Mouse (Mus musculus): Measurements from ENCODE around the gene Nav2. TPM values are rescaled to one million over a fixed set of nuclear protein-coding genes. Genes with fewer than 3 reads are reported as not detected.

Nav2 gene
- polyA plus RNA-seq, 1 experiment from 2014 or later: 34.9 TPM

DNA sequence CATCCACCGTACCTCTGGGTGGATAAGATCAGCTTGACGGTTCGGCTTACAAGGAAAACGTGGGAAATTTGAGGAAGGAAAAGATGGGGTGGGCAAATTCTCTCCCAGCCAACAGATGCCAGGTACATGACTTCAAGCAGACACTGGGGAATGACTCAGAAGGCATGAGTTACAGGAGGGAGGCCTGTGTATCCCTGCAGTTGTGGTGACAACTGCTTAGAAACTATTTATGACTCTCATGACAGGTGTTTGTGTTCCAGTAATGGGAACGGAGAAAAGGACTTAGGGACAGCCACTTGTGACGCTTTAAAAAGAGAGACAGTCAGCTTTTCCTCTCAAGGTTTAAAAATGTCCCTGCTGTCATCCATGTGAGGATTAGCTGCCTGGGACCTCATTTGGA is 38.4 kb upstream of the Nav2 start:
- no peaks in the 10 kb centered on the region for H3K4me1 ChIP-seq (ENCODE audit: control insufficient read depth in 2 of 2, insufficient read depth in 2 of 2, low read length in 2 of 2)
- no peak overlapping the region for H3K9ac ChIP-seq (ENCODE audit: low read length)
- H3K27me3 ChIP-seq (ENCODE audit: control insufficient read depth, insufficient read depth, low read length): no peaks in the 10 kb centered on the region
- no peak overlapping the region for H3K4me2 ChIP-seq (ENCODE audit: low read length)
- no peak for ATAC-seq (ENCODE audit: insufficient number of reproducible peaks, insufficient read depth, low FRiP score, low read depth)
- no peaks in the 10 kb centered on the region for H3K9me3 ChIP-seq (ENCODE audit: control insufficient read depth, low read length)
- no peak overlapping the region for H3K27ac ChIP-seq (replicated peaks in 1 of 2; ENCODE audit: control insufficient read depth in 1 of 2, insufficient read depth in 1 of 2, low read depth in 2 of 2, low read length in 2 of 2)
- 77% methylated on average over 6 of the region's 6 CpGs for WGBS
- peaks cover 100% of the 10 kb centered on the region for H3K36me3 ChIP-seq (ENCODE audit: control insufficient read depth, insufficient read depth, low read length)
- H3K4me3 ChIP-seq (ENCODE audit: control insufficient read depth in 1 of 2, insufficient read depth in 1 of 2, low read depth in 1 of 2, low read length in 2 of 2): no peak overlapping the region

DNA sequence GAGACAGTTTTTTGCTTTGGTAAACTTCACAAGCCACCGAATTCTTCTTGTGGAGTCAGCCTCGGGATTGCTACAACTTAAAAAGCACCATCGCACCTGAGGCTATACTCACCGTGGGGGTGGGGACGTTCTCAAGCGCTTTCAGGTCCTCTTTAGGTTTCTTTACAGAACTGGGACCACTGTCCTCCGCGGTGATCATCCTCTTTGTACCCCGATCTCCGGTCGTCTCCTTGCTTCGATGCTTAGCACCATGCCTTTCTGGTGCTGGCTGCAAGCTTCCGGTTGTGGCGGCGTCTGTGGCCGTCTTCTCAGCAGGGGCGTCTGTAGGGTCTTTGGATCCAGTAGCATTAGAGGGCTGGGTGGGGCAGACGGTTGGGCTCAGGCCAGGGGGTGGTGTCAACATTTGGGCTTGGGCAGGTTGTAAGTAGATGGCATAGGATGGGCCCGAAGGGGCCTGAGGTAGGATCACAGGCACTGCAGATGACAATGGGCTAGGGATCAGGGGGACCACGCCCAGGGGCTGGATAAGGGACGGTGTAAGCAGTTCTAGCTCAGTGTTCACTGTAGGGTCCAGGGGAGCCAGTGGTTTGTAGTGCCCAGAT is 37.8 kb upstream of the Nav2 start:
- Histone ChIP-seq H3K4me2 (ENCODE audit: low read length) (no peak overlapping the region), H3K27me3 (ENCODE audit: control insufficient read depth, insufficient read depth, low read length) (no peaks in the 10 kb centered on the region), H3K4me1 (ENCODE audit: control insufficient read depth in 2 of 2, insufficient read depth in 2 of 2, low read length in 2 of 2) (no peaks in the 10 kb centered on the region), H3K36me3 (ENCODE audit: control insufficient read depth, insufficient read depth, low read length) (peaks cover 100% of the 10 kb centered on the region), H3K4me3 (ENCODE audit: control insufficient read depth in 1 of 2, insufficient read depth in 1 of 2, low read depth in 1 of 2, low read length in 2 of 2) (no peak overlapping the region), H3K9me3 (ENCODE audit: control insufficient read depth, low read length) (no peaks in the 10 kb centered on the region), H3K27ac (replicated peaks in 1 of 2; ENCODE audit: control insufficient read depth in 1 of 2, insufficient read depth in 1 of 2, low read depth in 2 of 2, low read length in 2 of 2) (no peak overlapping the region), H3K9ac (ENCODE audit: low read length) (no peak overlapping the region)
- no peak for ATAC-seq (ENCODE audit: insufficient number of reproducible peaks, insufficient read depth, low FRiP score, low read depth)
- WGBS: 92% methylated on average over 21 of the region's 21 CpGs

DNA sequence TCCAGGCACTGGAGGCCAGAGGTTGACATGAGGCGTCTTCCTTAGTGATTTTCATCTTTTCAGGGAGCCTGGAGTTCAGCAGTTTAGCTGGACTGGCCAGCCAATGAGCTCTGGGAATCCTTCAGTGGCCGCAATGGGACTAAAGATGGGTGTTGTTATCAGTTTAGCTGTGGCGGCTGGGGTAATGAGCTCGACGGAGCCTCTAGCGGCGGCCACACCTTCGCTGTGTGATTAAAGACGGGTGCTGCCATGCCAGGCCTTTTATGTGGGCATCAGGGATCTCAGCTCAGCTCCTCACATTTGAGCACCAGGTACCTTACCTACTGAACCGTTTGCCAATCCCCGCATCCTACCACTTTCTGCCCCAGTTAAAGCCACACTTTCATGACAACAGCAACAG is 37.2 kb upstream of the Nav2 start:
- Histone ChIP-seq H3K36me3 (ENCODE audit: control insufficient read depth, insufficient read depth, low read length) (peaks cover 100% of the 10 kb centered on the region), H3K27ac (replicated peaks in 1 of 2; ENCODE audit: control insufficient read depth in 1 of 2, insufficient read depth in 1 of 2, low read depth in 2 of 2, low read length in 2 of 2) (no peak overlapping the region), H3K4me2 (ENCODE audit: low read length) (no peak overlapping the region), H3K4me3 (ENCODE audit: control insufficient read depth in 1 of 2, insufficient read depth in 1 of 2, low read depth in 1 of 2, low read length in 2 of 2) (no peak overlapping the region), H3K27me3 (ENCODE audit: control insufficient read depth, insufficient read depth, low read length) (no peaks in the 10 kb centered on the region), H3K4me1 (ENCODE audit: control insufficient read depth in 2 of 2, insufficient read depth in 2 of 2, low read length in 2 of 2) (no peaks in the 10 kb centered on the region), H3K9me3 (ENCODE audit: control insufficient read depth, low read length) (no peaks in the 10 kb centered on the region), H3K9ac (ENCODE audit: low read length) (no peak overlapping the region)
- WGBS: 78% methylated on average over 11 of the region's 11 CpGs
- no peak for ATAC-seq (ENCODE audit: insufficient number of reproducible peaks, insufficient read depth, low FRiP score, low read depth)

DNA sequence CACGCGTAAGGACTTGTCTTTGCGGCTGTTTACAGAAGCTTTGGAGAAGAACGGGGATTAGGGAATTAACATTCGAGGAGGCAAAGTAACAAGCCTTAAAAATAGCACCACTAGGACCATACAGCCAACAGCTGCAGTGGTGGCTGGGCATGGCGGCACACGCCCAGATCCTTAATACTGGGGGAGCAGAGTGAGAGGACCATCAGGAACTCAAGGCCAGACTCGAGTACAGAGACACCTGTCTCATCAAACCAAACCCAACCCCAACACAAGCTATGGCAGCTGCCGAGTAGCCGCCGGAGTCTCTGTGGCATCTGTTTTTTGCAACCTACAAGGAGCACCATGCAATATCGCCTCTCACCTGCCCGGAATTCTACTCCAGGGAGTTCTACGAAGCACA is 33.4 kb upstream of the Nav2 start:
- Histone ChIP-seq H3K27ac (replicated peaks in 1 of 2; ENCODE audit: control insufficient read depth in 1 of 2, insufficient read depth in 1 of 2, low read depth in 2 of 2, low read length in 2 of 2) (no peak overlapping the region), H3K27me3 (ENCODE audit: control insufficient read depth, insufficient read depth, low read length) (no peaks in the 10 kb centered on the region), H3K36me3 (ENCODE audit: control insufficient read depth, insufficient read depth, low read length) (peaks cover 84% of the 10 kb centered on the region), H3K9me3 (ENCODE audit: control insufficient read depth, low read length) (no peaks in the 10 kb centered on the region), H3K4me3 (ENCODE audit: control insufficient read depth in 1 of 2, insufficient read depth in 1 of 2, low read depth in 1 of 2, low read length in 2 of 2) (no peak overlapping the region), H3K4me2 (ENCODE audit: low read length) (no peak overlapping the region), H3K4me1 (ENCODE audit: control insufficient read depth in 2 of 2, insufficient read depth in 2 of 2, low read length in 2 of 2) (peaks cover 5 to 7% of the 10 kb centered on the region in 2 experiments), H3K9ac (ENCODE audit: low read length) (no peak overlapping the region)
- WGBS: 84% methylated on average over 14 of the region's 14 CpGs
- ATAC-seq (ENCODE audit: insufficient number of reproducible peaks, insufficient read depth, low FRiP score, low read depth): no peak

DNA sequence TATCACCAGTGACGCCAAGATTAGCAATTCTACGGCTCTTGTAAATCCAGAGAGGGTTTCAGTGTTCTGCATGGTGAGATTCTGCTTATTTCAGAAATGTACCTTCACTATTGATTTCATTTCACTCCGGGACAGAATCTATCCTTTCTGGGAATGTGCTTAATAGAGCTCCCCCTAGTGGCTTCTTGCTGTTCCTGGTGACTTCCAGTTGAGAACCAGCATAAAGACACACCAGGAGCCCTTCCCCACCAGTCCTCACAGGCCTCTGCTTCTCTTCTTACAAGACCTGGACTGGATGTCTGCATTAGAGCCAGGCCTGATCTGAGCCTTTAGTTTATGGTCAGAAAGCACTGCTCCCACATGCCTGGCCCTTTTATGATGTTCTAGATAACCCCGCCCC is 32.0 kb upstream of the Nav2 start:
- no peak overlapping the region for H3K27ac ChIP-seq (replicated peaks in 1 of 2; ENCODE audit: control insufficient read depth in 1 of 2, insufficient read depth in 1 of 2, low read depth in 2 of 2, low read length in 2 of 2)
- no peak overlapping the region for H3K4me2 ChIP-seq (ENCODE audit: low read length)
- no peak overlapping the region for H3K9ac ChIP-seq (ENCODE audit: low read length)
- ATAC-seq (ENCODE audit: insufficient number of reproducible peaks, insufficient read depth, low FRiP score, low read depth): no peak
- H3K4me3 ChIP-seq (ENCODE audit: control insufficient read depth in 1 of 2, insufficient read depth in 1 of 2, low read depth in 1 of 2, low read length in 2 of 2): no peak overlapping the region
- H3K27me3 ChIP-seq (ENCODE audit: control insufficient read depth, insufficient read depth, low read length): no peaks in the 10 kb centered on the region
- peaks cover 5 to 10% of the 10 kb centered on the region in 2 experiments for H3K4me1 ChIP-seq (ENCODE audit: control insufficient read depth in 2 of 2, insufficient read depth in 2 of 2, low read length in 2 of 2)
- 64% methylated on average over 4 of the region's 4 CpGs for WGBS
- H3K9me3 ChIP-seq (ENCODE audit: control insufficient read depth, low read length): no peaks in the 10 kb centered on the region
- peaks cover 70% of the 10 kb centered on the region for H3K36me3 ChIP-seq (ENCODE audit: control insufficient read depth, insufficient read depth, low read length)

DNA sequence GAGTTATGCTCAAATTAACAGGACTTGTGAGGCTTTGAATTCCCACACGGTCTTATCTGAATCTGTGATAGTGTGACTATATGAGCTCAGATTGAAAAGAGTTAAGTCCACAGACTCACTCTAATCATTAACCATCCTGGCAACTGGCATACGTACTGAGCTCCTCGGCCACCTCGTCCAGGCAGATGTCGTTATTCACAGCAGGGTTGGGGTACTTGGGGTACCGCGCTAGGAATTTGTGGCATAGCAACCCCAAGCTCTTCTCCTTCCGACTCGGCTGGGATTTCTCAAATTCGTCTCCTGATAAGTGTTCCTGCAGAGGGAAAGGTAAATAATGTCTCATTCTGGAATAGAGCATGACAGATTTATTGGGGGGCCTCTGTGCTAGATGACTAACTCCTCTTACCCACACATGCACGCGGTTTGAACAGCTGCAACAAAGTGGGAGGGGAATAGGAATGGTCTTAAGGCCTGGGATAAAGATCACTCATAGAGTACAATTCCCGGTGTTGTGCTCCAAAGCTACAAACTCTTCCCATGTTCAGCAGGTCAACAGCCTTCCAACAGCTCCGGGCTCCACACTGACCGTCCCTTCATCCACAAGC is 30.6 kb upstream of the Nav2 start:
- Histone ChIP-seq H3K27me3 (ENCODE audit: control insufficient read depth, insufficient read depth, low read length) (no peaks in the 10 kb centered on the region), H3K36me3 (ENCODE audit: control insufficient read depth, insufficient read depth, low read length) (peaks cover 56% of the 10 kb centered on the region), H3K4me1 (ENCODE audit: control insufficient read depth in 2 of 2, insufficient read depth in 2 of 2, low read length in 2 of 2) (peaks cover 10 to 14% of the 10 kb centered on the region in 2 experiments), H3K9ac (ENCODE audit: low read length) (no peak overlapping the region), H3K27ac (replicated peaks in 1 of 2; ENCODE audit: control insufficient read depth in 1 of 2, insufficient read depth in 1 of 2, low read depth in 2 of 2, low read length in 2 of 2) (no peak overlapping the region), H3K4me3 (ENCODE audit: control insufficient read depth in 1 of 2, insufficient read depth in 1 of 2, low read depth in 1 of 2, low read length in 2 of 2) (no peak overlapping the region), H3K4me2 (ENCODE audit: low read length) (no peak overlapping the region), H3K9me3 (ENCODE audit: control insufficient read depth, low read length) (no peaks in the 10 kb centered on the region)
- 87% methylated on average over 15 of the region's 15 CpGs for WGBS
- ATAC-seq (ENCODE audit: insufficient number of reproducible peaks, insufficient read depth, low FRiP score, low read depth): no peak

DNA sequence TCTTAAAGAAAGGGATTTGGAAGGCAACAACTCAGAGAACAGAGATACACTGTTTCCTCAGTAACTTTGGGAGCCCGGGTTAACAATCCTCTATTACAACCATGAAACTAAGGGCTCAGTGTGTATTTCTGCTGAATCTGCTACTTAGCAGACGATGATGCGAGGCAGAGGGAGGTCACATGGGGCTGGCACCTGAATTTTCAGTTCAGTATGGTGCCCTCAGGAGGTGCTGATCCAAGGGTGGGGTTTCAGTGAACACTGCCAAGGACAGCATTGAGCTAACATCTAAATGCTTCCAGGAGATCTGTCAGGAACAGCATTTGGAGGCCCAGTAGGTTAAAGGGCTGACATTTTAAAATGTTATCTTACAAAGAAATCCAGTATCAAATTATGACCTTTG is 28.9 kb upstream of the Nav2 start:
- Histone ChIP-seq H3K4me3 (ENCODE audit: control insufficient read depth in 1 of 2, insufficient read depth in 1 of 2, low read depth in 1 of 2, low read length in 2 of 2) (peak overlapping the region; percentile 30 to 75), H3K36me3 (ENCODE audit: control insufficient read depth, insufficient read depth, low read length) (peaks cover 40% of the 10 kb centered on the region), H3K27ac (replicated peaks in 1 of 2; ENCODE audit: control insufficient read depth in 1 of 2, insufficient read depth in 1 of 2, low read depth in 2 of 2, low read length in 2 of 2) (no peak overlapping the region), H3K9ac (ENCODE audit: low read length) (peak overlapping the region; percentile 62), H3K27me3 (ENCODE audit: control insufficient read depth, insufficient read depth, low read length) (no peaks in the 10 kb centered on the region), H3K4me2 (ENCODE audit: low read length) (peak overlapping the region; percentile 97), H3K9me3 (ENCODE audit: control insufficient read depth, low read length) (no peaks in the 10 kb centered on the region), H3K4me1 (ENCODE audit: control insufficient read depth in 2 of 2, insufficient read depth in 2 of 2, low read length in 2 of 2) (peaks cover 11 to 17% of the 10 kb centered on the region in 2 experiments)
- no peak for ATAC-seq (ENCODE audit: insufficient number of reproducible peaks, insufficient read depth, low FRiP score, low read depth)
- 61% methylated on average over 3 of the region's 3 CpGs for WGBS
